11 mouse cellular contexts compared by ENCODE assay signal in genomic region chr10:128934997-128935787, GRCm38 (mm10). TPM values are rescaled to one million over a fixed set of nuclear protein-coding genes. Genes with fewer than 3 reads are reported as not detected.
A peak's percentile ranks its signal among the peaks of the same experiment; 100 is the strongest.
DNase-seq lines count a peak whose midpoint lies in the region; ATAC-seq and TF ChIP-seq lines count a peak whose summit lies in the region.
"Had no signal": no experiment of that assay in that cellular context is flagged by ENCODE, and none has a peak within 500 bp of the region (broad histone marks: within the 10 kb centered on the region; RNA-seq: fewer than 3 reads in every experiment).

No protein-coding gene starts in this region.

- peak overlapping the region; percentile 50 for H3K9ac ChIP-seq in heart, adult 2 months (ENCODE audit: low read depth, low read length)
- no peak overlapping the region for H3K9ac ChIP-seq in midbrain, embryonic 13.5 days (replicated peaks)
- H3K9ac ChIP-seq in heart, embryonic 15.5 days: no peak overlapping the region; the same call in 1 of the 2 replicates
- H3K9ac ChIP-seq in stomach, embryonic 16.5 days (ENCODE audit: low read length): no peak overlapping the region
- H3K9ac ChIP-seq: embryonic facial prominence, embryonic 13.5 days; limb, embryonic 12.5 days had no signal

- 29% methylated on average over 7 of the region's 7 CpGs for WGBS in heart, adult 2 months
- WGBS in midbrain, embryonic 13.5 days: 66% methylated on average over 7 of the region's 7 CpGs
- 68% methylated on average over 7 of the region's 7 CpGs for WGBS in midbrain, embryonic 10.5 days
- WGBS in heart, embryonic 15.5 days: 56% methylated on average over 7 of the region's 7 CpGs
- WGBS in stomach, embryonic 16.5 days: 69% methylated on average over 7 of the region's 7 CpGs

- peak overlapping the region; percentile 62 for H3K4me3 ChIP-seq in heart, adult 2 months
- H3K4me3 ChIP-seq in midbrain, embryonic 13.5 days (replicated peaks): no peak overlapping the region
- H3K4me3 ChIP-seq in midbrain, embryonic 10.5 days: no peak overlapping the region
- 0 out of 2 replicates have a peak overlapping the region, but pooled peaks have one; percentile 10 for H3K4me3 ChIP-seq in heart, embryonic 15.5 days
- H3K4me3 ChIP-seq in stomach, embryonic 16.5 days (replicated peaks; ENCODE audit: low read length): no peak overlapping the region

- TF ChIP-seq POLR2A in heart, adult 2 months (IDR thresholded peaks at IDR 0.05; ENCODE audit: insufficient read depth, low read depth, low read length): no peak

- intact Hi-C loops in heart, adult 2 months (cut with DNase I): no loop called here
- intact Hi-C loops in heart, postnatal 25 days (cut with DNase I): loop anchor here (5.0 kb wide), 1 partner anchor 1908 kb away; no protein-coding TSS in a partner anchor

- TF ChIP-seq EP300 in heart, adult 2 months (IDR thresholded peaks at IDR 0.05; ENCODE audit: insufficient read depth, low read depth, low read length): no peak

- H3K79me2 ChIP-seq in heart, adult 2 months (replicated peaks; ENCODE audit: control insufficient read depth, insufficient read depth, low read length): no peaks in the 10 kb centered on the region

- peak; percentile 61 for TF ChIP-seq CTCF in heart, adult 2 months (IDR thresholded peaks at IDR 0.05)

- H3K4me2 ChIP-seq in midbrain, embryonic 13.5 days (replicated peaks): no peak overlapping the region
- peak overlapping the region; percentile 91 for H3K4me2 ChIP-seq in heart, embryonic 15.5 days
- H3K4me2 ChIP-seq in stomach, embryonic 16.5 days (ENCODE audit: low read depth, low read length): 0 out of 2 replicates have a peak overlapping the region, but pooled peaks have one; percentile 73

- H3K36me3 ChIP-seq in heart, adult 2 months (ENCODE audit: control insufficient read depth, insufficient read depth, low read length): no peaks in the 10 kb centered on the region
- H3K36me3 ChIP-seq in midbrain, embryonic 13.5 days: no peaks in the 10 kb centered on the region
- H3K36me3 ChIP-seq in midbrain, embryonic 10.5 days: no peaks in the 10 kb centered on the region
- no peaks in the 10 kb centered on the region for H3K36me3 ChIP-seq in heart, embryonic 15.5 days
- no peaks in the 10 kb centered on the region for H3K36me3 ChIP-seq in stomach, embryonic 16.5 days (ENCODE audit: control insufficient read depth, insufficient read depth, low read length)
- H3K36me3 ChIP-seq: embryonic facial prominence, embryonic 13.5 days; limb, embryonic 12.5 days had no signal

- 0 out of 2 replicates have a peak, but pooled peaks have one; percentile 13 for ATAC-seq in midbrain, embryonic 13.5 days
- ATAC-seq in heart, embryonic 15.5 days (replicated peaks; ENCODE audit: insufficient number of reproducible peaks, insufficient read depth, low FRiP score, low read depth): no peak
- ATAC-seq in stomach, embryonic 16.5 days (ENCODE audit: insufficient read depth, low FRiP score): no peak
- ATAC-seq: inflammation-experienced regulatory T-cells, adult 6 months had no signal

- H3K27ac ChIP-seq in heart, adult 2 months: peak overlapping the region; percentile 83
- no peak overlapping the region for H3K27ac ChIP-seq in midbrain, embryonic 13.5 days
- H3K27ac ChIP-seq in midbrain, embryonic 10.5 days (replicated peaks): no peak overlapping the region
- H3K27ac ChIP-seq in heart, embryonic 15.5 days: no peak overlapping the region
- H3K27ac ChIP-seq in stomach, embryonic 16.5 days (ENCODE audit: low read length): no peak overlapping the region
- H3K27ac ChIP-seq: embryonic facial prominence, embryonic 13.5 days; limb, embryonic 12.5 days had no signal

- DNase-seq in heart, adult 2 months: peak; percentile 24 to 40
- DNase-seq in heart, postnatal 25 days (ENCODE audit: low spot score): no peak
- no peak for DNase-seq in midbrain, embryonic 10.5 days (ENCODE audit: low spot score)
- no peak for DNase-seq in MN1 (ENCODE audit: low spot score)
- DNase-seq: lung, postnatal 10 days had no signal

- peaks cover 6% of the 10 kb centered on the region for H3K4me1 ChIP-seq in heart, adult 2 months (ENCODE audit: control insufficient read depth, insufficient read depth, low read length)
- H3K4me1 ChIP-seq in midbrain, embryonic 13.5 days (replicated peaks): peaks cover 15% of the 10 kb centered on the region
- peaks cover 19% of the 10 kb centered on the region for H3K4me1 ChIP-seq in midbrain, embryonic 10.5 days
- H3K4me1 ChIP-seq in heart, embryonic 15.5 days (replicated peaks): peaks cover 38% of the 10 kb centered on the region
- no peaks in the 10 kb centered on the region; the same call in 1 of the 2 replicates for H3K4me1 ChIP-seq in stomach, embryonic 16.5 days (ENCODE audit: control insufficient read depth, insufficient read depth, low read length)

- no peaks in the 10 kb centered on the region for H3K9me3 ChIP-seq in midbrain, embryonic 13.5 days
- H3K9me3 ChIP-seq in midbrain, embryonic 10.5 days (replicated peaks): no peaks in the 10 kb centered on the region
- H3K9me3 ChIP-seq in heart, embryonic 15.5 days (replicated peaks): no peaks in the 10 kb centered on the region
- no peaks in the 10 kb centered on the region for H3K9me3 ChIP-seq in stomach, embryonic 16.5 days (replicated peaks; ENCODE audit: control insufficient read depth, low read length)
- H3K9me3 ChIP-seq: embryonic facial prominence, embryonic 13.5 days; limb, embryonic 12.5 days had no signal

- no peaks in the 10 kb centered on the region for H3K27me3 ChIP-seq in heart, adult 2 months (ENCODE audit: control insufficient read depth, insufficient read depth, low read length)
- peaks cover 58% of the 10 kb centered on the region for H3K27me3 ChIP-seq in midbrain, embryonic 13.5 days
- peaks cover 63% of the 10 kb centered on the region for H3K27me3 ChIP-seq in midbrain, embryonic 10.5 days (ENCODE audit: low read depth, poor library complexity, severe bottlenecking)
- peaks cover 43% of the 10 kb centered on the region for H3K27me3 ChIP-seq in heart, embryonic 15.5 days
- H3K27me3 ChIP-seq in stomach, embryonic 16.5 days (ENCODE audit: control insufficient read depth, insufficient read depth, low read length): peaks cover 48% of the 10 kb centered on the region

RNA-seq across cellular contexts. Expression of gene Itga7, which starts 1.6 kb away (rescaled TPM):
- 100 to 1,000 TPM; 140 to 155 TPM for total RNA-seq in heart, adult 2 months (2021)
- polyA plus RNA-seq in heart, adult 2 months (2012; rRNA removed): 151 and 206 TPM in 2 replicates
- 100 to 1,000 TPM; 165 to 176 TPM for total RNA-seq in heart, postnatal 25 days (2021)
- polyA plus RNA-seq in midbrain, embryonic 13.5 days (2015; fragmentation: Nextera tagmentation; extraction: Ambion mirVana): 1.7 and 2.5 TPM in 2 replicates
- 1.7 and 1.9 TPM in 2 replicates for polyA plus RNA-seq in midbrain, embryonic 10.5 days (2016; fragmentation: Nextera tagmentation; extraction: Ambion mirVana)
- 7.0 and 8.1 TPM in 2 replicates for polyA plus RNA-seq in heart, embryonic 15.5 days (2015; fragmentation: Nextera tagmentation; extraction: Ambion mirVana)
- polyA plus RNA-seq in stomach, embryonic 16.5 days (2015; fragmentation: Nextera tagmentation; extraction: Ambion mirVana): 7.9 and 12.4 TPM in 2 replicates

RNA-seq across cellular contexts. Expression of gene Bloc1s1, which starts 11.4 kb away (rescaled TPM):
- total RNA-seq in heart, adult 2 months (2021): 100 to 1,000 TPM; 181 to 201 TPM
- polyA plus RNA-seq in heart, adult 2 months (2012; rRNA removed): 229 and 234 TPM in 2 replicates
- 100 to 1,000 TPM; 183 to 185 TPM for total RNA-seq in heart, postnatal 25 days (2021)
- polyA plus RNA-seq in midbrain, embryonic 13.5 days (2015; fragmentation: Nextera tagmentation; extraction: Ambion mirVana): 266 and 289 TPM in 2 replicates
- 216 and 236 TPM in 2 replicates for polyA plus RNA-seq in midbrain, embryonic 10.5 days (2016; fragmentation: Nextera tagmentation; extraction: Ambion mirVana)
- 208 and 212 TPM in 2 replicates for polyA plus RNA-seq in heart, embryonic 15.5 days (2015; fragmentation: Nextera tagmentation; extraction: Ambion mirVana)
- polyA plus RNA-seq in stomach, embryonic 16.5 days (2015; fragmentation: Nextera tagmentation; extraction: Ambion mirVana): 194 and 206 TPM in 2 replicates

RNA-seq across cellular contexts. Expression of gene Rdh5, which starts 12.5 kb away (rescaled TPM):
- 1 to 10 TPM; 5.2 to 5.9 TPM for total RNA-seq in heart, adult 2 months (2021)
- 19.4 and 24.9 TPM in 2 replicates for polyA plus RNA-seq in heart, adult 2 months (2012; rRNA removed)
- total RNA-seq in heart, postnatal 25 days (2021): 1 to 10 TPM; 5.0 to 7.9 TPM
- polyA plus RNA-seq in midbrain, embryonic 13.5 days (2015; fragmentation: Nextera tagmentation; extraction: Ambion mirVana): 14.8 and 20.9 TPM in 2 replicates
- 13.3 and 14.9 TPM in 2 replicates for polyA plus RNA-seq in midbrain, embryonic 10.5 days (2016; fragmentation: Nextera tagmentation; extraction: Ambion mirVana)
- 10.5 and 11.8 TPM in 2 replicates for polyA plus RNA-seq in heart, embryonic 15.5 days (2015; fragmentation: Nextera tagmentation; extraction: Ambion mirVana)
- 16.6 and 18.7 TPM in 2 replicates for polyA plus RNA-seq in stomach, embryonic 16.5 days (2015; fragmentation: Nextera tagmentation; extraction: Ambion mirVana)

RNA-seq across cellular contexts. Expression of gene Mettl7b, which starts 25.6 kb away (rescaled TPM):
- total RNA-seq in heart, adult 2 months (2021): not detected
- polyA plus RNA-seq in heart, adult 2 months (2012; rRNA removed): 0.18 and 0.53 TPM in 2 replicates
- not detected for total RNA-seq in heart, postnatal 25 days (2021)
- polyA plus RNA-seq in midbrain, embryonic 13.5 days (2015; fragmentation: Nextera tagmentation; extraction: Ambion mirVana): not detected in 2 replicates
- not detected in 2 replicates for polyA plus RNA-seq in midbrain, embryonic 10.5 days (2016; fragmentation: Nextera tagmentation; extraction: Ambion mirVana)
- 0.11 TPM in 1 of 2 replicates, not detected in the other for polyA plus RNA-seq in heart, embryonic 15.5 days (2015; fragmentation: Nextera tagmentation; extraction: Ambion mirVana)
- 3.4 and 3.6 TPM in 2 replicates for polyA plus RNA-seq in stomach, embryonic 16.5 days (2015; fragmentation: Nextera tagmentation; extraction: Ambion mirVana)
- polyA plus RNA-seq: embryonic facial prominence, embryonic 13.5 days; inflammation-experienced regulatory T-cells, adult 6 months; limb, embryonic 12.5 days had no signal

RNA-seq across cellular contexts. Expression of gene Cd63, which starts 34.4 kb away (rescaled TPM):
- total RNA-seq in heart, adult 2 months (2021): 100 to 1,000 TPM; 132 to 156 TPM
- polyA plus RNA-seq in heart, adult 2 months (2012; rRNA removed): 83.2 and 101 TPM in 2 replicates
- total RNA-seq in heart, postnatal 25 days (2021): 100 to 1,000 TPM; 110 to 123 TPM
- polyA plus RNA-seq in midbrain, embryonic 13.5 days (2015; fragmentation: Nextera tagmentation; extraction: Ambion mirVana): 127 and 141 TPM in 2 replicates
- polyA plus RNA-seq in midbrain, embryonic 10.5 days (2016; fragmentation: Nextera tagmentation; extraction: Ambion mirVana): 195 and 196 TPM in 2 replicates
- polyA plus RNA-seq in heart, embryonic 15.5 days (2015; fragmentation: Nextera tagmentation; extraction: Ambion mirVana): 420 and 427 TPM in 2 replicates
- 756 and 798 TPM in 2 replicates for polyA plus RNA-seq in stomach, embryonic 16.5 days (2015; fragmentation: Nextera tagmentation; extraction: Ambion mirVana)

Comparison
In these comparisons a context has a peak if more than half of its experiments do, and no peak if none do; other contexts are left out.
1. DNase-seq: peak in heart, adult 2 months (2 of 2); none in heart, postnatal 25 days (single experiment), midbrain, embryonic 10.5 days (single experiment) and MN1 (single experiment).
2. RNA of gene Itga7, which starts 1.6 kb away (polyA plus RNA-seq): 151 to 206 TPM in heart, adult 2 months; 7.9 to 12.4 TPM in stomach, embryonic 16.5 days, 7.0 to 8.1 TPM in heart, embryonic 15.5 days, 1.7 to 1.9 TPM in midbrain, embryonic 10.5 days and 1.7 to 2.5 TPM in midbrain, embryonic 13.5 days; every median in the first group is over 10 times any median in the second.
3. H3K4me3 ChIP-seq: peak in heart, adult 2 months (single experiment) and heart, embryonic 15.5 days (single experiment); none in midbrain, embryonic 13.5 days (single experiment), midbrain, embryonic 10.5 days (single experiment) and stomach, embryonic 16.5 days (single experiment).